Mouse (Mus musculus) liver, embryonic 14.5 days (tissue): ENCODE measurements at regions not wholly inside any gene's neighbourhood (a gene's known extent, or its start where the extent isn't known, plus 50 kb on each side); places are given as distances from the start of the nearest gene placed in this dataset.

Source experiments
- CTCF ChIP-seq: IDR thresholded peaks from 2 replicates; pipeline ENCODE4 v1.5.1; 2016; ENCODE audit warnings: antibody characterized with exemption, low read depth, control low read depth
- EP300 ChIP-seq: IDR thresholded peaks from 2 replicates; pipeline ENCODE4 v1.6.1; 2016; ENCODE audit warnings: antibody characterized with exemption, low read depth

GRCm38 (mm10) chr8:41550095-41550420 lies 133.2 kb upstream of the Frg1 start:
- TF ChIP-seq EP300 (no peak), CTCF (no peak)
